19 mouse cellular contexts compared by ENCODE assay signal in genomic region chr13:69069817-69070216, GRCm38 (mm10).
"Had no signal": no experiment of that assay in that cellular context is flagged by ENCODE, and none has a peak within 500 bp of the region (broad histone marks: within the 10 kb centered on the region; RNA-seq: fewer than 3 reads in every experiment).

No protein-coding gene starts in this region.

- H3K27me3 ChIP-seq: liver, embryonic 15.5 days; midbrain, embryonic 12.5 days; neural tube, embryonic 13.5 days; neural tube, embryonic 15.5 days had no signal

- H3K4me3 ChIP-seq: liver, embryonic 15.5 days; midbrain, embryonic 10.5 days; midbrain, embryonic 12.5 days; myocyte; neural tube, embryonic 13.5 days; neural tube, embryonic 15.5 days had no signal

- H3K4me1 ChIP-seq: liver, embryonic 15.5 days; midbrain, embryonic 12.5 days; neural tube, embryonic 13.5 days; neural tube, embryonic 15.5 days had no signal

- H3K9me3 ChIP-seq: liver, embryonic 15.5 days; midbrain, embryonic 10.5 days; midbrain, embryonic 12.5 days; neural tube, embryonic 13.5 days; neural tube, embryonic 15.5 days had no signal

- DNase-seq: lung, adult 18-20 months; lung, embryonic 14.5 days; lung, postnatal 10 days; lung, postnatal 4 days; midbrain, embryonic 14.5 days; right cerebral cortex, adult 18-20 months; right cerebral cortex, postnatal 25 days; right cerebral cortex, postnatal 4 days; spleen, adult 18-20 months; thymus, adult 18-20 months; thymus, postnatal 14 days; thymus, postnatal 36 days had no signal

- H3K9ac ChIP-seq: liver, embryonic 15.5 days; lung, embryonic 14.5 days; midbrain, embryonic 12.5 days; neural tube, embryonic 13.5 days; neural tube, embryonic 15.5 days had no signal

- H3K27ac ChIP-seq: liver, embryonic 15.5 days; midbrain, embryonic 10.5 days; midbrain, embryonic 12.5 days; neural tube, embryonic 13.5 days; neural tube, embryonic 15.5 days had no signal

- ATAC-seq: midbrain, embryonic 16.5 days had no signal

- H3K36me3 ChIP-seq: liver, embryonic 15.5 days; midbrain, embryonic 10.5 days; midbrain, embryonic 12.5 days; neural tube, embryonic 13.5 days; neural tube, embryonic 15.5 days had no signal

- H3K4me2 ChIP-seq: liver, embryonic 15.5 days; lung, embryonic 14.5 days; midbrain, embryonic 12.5 days; neural tube, embryonic 13.5 days; neural tube, embryonic 15.5 days had no signal
